Mouse (Mus musculus): ENCODE measurements around the gene Apc2. TPM values are rescaled to one million over a fixed set of nuclear protein-coding genes. Genes with fewer than 3 reads are reported as not detected.

Gene Apc2
- polyA plus RNA-seq, 1 experiment from 2014 or later = 4.5 TPM

DNA sequence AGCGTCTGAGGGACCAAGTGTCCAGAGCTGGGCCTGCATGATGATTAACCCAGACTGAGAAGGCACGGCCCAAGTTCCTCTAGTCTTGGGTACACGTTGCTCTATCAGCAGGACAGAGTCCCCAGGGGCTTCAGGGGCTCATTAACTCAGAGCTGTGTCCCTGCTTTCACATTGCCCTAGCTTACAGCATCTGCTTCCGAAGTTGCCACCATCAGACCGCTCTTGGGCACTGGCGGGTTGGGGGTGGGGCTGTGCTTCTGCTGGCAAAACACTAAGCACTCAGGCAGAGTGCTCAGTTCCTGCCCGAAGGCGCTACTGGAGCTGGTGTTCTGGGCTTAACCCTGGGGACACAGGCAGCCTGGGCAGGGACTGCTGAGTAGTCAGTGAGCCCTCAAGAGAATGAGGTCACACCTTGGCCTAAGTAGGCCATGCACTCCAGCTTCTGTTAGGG lies 13.8 kb upstream of the Apc2 start:
- Histone ChIP-seq H3K4me3 (ENCODE audit: low read depth, low read length) (no peak overlapping the region), H3K36me3 (ENCODE audit: control insufficient read depth, insufficient read depth, low read length) (peaks cover 53% of the 10 kb centered on the region), H3K4me1 (ENCODE audit: control insufficient read depth, insufficient read depth, low read length) (no peaks in the 10 kb centered on the region), H3K27me3 (ENCODE audit: control insufficient read depth, insufficient read depth, low read length) (no peaks in the 10 kb centered on the region), H3K27ac (replicated peaks; ENCODE audit: low read depth, low read length) (no peak overlapping the region), H3K9ac (ENCODE audit: low read length) (no peak overlapping the region), H3K9me3 (ENCODE audit: control insufficient read depth, low read length) (no peaks in the 10 kb centered on the region), H3K4me2 (ENCODE audit: low read depth, severe bottlenecking) (no peak overlapping the region)
- ATAC-seq (ENCODE audit: insufficient number of reproducible peaks, low FRiP score, low TSS enrichment, low read depth) (no peak), DNase-seq (ENCODE audit: low spot score) (no peak)
- WGBS = 82% methylated on average over 8 of the region's 8 CpGs

DNA sequence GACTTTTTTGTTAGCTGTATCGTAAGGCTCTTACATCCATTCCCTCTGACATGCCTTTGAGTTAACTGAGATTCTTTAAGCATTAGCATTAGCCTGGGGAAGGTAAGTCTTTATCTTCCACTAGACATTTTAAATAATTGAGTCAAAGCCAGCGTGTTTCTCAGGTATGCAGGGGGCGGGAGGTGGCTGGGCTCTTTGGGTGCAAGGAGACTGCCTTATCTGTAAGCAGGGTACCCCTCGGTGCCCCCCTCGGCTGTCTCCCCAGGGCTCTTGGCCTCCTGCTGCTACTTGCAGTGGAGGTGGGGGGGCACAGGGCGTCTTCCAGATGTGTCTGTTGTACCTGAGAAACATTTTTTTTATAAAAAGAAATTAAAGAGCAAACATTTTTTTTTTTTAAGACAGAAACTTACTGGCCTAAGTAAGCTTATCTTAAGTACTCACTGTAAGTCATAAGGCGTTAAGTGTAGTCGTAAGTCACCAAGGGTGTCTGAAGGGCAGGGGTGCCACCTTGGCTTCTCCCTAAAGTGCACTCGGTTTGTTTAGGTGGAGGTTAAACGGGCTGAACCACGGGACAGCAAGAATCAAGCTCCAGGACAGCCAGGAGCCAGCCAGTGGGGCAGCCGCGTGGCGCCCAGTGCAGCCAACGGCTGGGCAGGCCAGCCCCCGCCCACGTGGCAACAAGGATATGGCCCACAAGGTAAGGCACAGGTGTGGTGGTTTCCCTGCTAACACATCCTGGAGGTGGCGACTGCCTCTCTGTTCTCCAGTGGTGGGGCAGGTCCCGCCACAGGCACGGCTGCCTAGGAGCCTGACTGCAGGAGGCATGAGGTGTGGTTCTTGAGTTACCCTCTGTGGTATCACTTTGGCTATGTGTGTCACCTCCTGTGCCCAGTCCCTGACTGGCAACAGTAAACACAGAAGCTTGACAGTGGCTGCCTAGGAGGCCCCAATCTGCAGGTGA lies 13.0 kb upstream of the Apc2 start:
- peaks cover 49% of the 10 kb centered on the region for H3K36me3 ChIP-seq (ENCODE audit: control insufficient read depth, insufficient read depth, low read length)
- ATAC-seq (ENCODE audit: insufficient number of reproducible peaks, low FRiP score, low TSS enrichment, low read depth) (no peak), DNase-seq (ENCODE audit: low spot score) (no peak)
- no peaks in the 10 kb centered on the region for H3K27me3 ChIP-seq (ENCODE audit: control insufficient read depth, insufficient read depth, low read length)
- no peaks in the 10 kb centered on the region for H3K4me1 ChIP-seq (ENCODE audit: control insufficient read depth, insufficient read depth, low read length)
- 92% methylated on average over 20 of the region's 20 CpGs for WGBS
- H3K27ac ChIP-seq (replicated peaks; ENCODE audit: low read depth, low read length) = no peak overlapping the region
- H3K4me2 ChIP-seq (ENCODE audit: low read depth, severe bottlenecking) = no peak overlapping the region
- H3K4me3 ChIP-seq (ENCODE audit: low read depth, low read length) = no peak overlapping the region
- no peaks in the 10 kb centered on the region for H3K9me3 ChIP-seq (ENCODE audit: control insufficient read depth, low read length)
- H3K9ac ChIP-seq (ENCODE audit: low read length) = no peak overlapping the region

DNA sequence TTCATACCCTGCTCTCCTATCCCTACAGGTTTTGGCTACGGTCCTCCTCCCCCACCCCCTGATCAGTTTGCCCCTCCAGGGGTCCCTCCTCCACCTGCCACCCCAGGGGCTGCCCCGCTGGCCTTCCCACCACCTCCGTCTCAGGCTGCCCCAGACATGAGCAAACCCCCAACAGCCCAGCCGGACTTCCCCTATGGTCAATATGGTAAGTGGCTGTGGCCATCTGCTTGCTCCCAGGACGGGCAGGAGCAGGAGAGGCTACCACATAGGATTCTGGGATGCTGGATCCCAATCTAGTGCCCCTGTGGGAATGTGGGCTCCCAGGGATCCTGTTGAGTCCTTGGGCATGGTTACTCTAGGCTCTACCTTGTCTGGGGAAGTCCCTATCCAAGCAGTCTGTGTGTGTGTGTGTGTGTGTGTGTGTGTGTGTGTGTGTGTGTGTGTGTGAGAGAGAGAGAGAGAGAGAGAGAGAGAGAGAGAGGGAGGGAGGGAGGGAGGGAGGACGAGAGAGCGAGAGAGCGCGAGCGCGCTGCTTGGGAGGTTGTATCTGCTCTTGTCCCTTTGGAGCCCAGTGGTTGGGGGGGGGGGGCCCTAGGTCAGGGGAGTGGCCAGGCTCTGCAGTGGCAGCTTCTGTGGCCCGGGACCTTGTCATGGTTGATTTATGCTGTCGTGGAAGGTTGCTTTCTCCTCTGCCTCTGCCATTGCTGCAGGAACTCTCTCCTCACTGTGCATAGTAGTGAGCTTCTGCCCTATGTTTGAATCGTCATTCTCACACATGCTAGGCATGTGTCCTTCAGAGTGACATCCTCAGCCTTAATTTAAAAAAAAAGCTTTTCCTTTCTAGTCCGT lies 10.3 kb upstream of the Apc2 start:
- Histone ChIP-seq H3K27ac (replicated peaks; ENCODE audit: low read depth, low read length) (no peak overlapping the region), H3K36me3 (ENCODE audit: control insufficient read depth, insufficient read depth, low read length) (peaks cover 31% of the 10 kb centered on the region), H3K9ac (ENCODE audit: low read length) (no peak overlapping the region), H3K27me3 (ENCODE audit: control insufficient read depth, insufficient read depth, low read length) (no peaks in the 10 kb centered on the region), H3K4me2 (ENCODE audit: low read depth, severe bottlenecking) (no peak overlapping the region), H3K4me3 (ENCODE audit: low read depth, low read length) (no peak overlapping the region), H3K9me3 (ENCODE audit: control insufficient read depth, low read length) (no peaks in the 10 kb centered on the region), H3K4me1 (ENCODE audit: control insufficient read depth, insufficient read depth, low read length) (no peaks in the 10 kb centered on the region)
- 83% methylated on average over 13 of the region's 15 CpGs for WGBS
- DNase-seq (ENCODE audit: low spot score) (no peak), ATAC-seq (ENCODE audit: insufficient number of reproducible peaks, low FRiP score, low TSS enrichment, low read depth) (no peak)

DNA sequence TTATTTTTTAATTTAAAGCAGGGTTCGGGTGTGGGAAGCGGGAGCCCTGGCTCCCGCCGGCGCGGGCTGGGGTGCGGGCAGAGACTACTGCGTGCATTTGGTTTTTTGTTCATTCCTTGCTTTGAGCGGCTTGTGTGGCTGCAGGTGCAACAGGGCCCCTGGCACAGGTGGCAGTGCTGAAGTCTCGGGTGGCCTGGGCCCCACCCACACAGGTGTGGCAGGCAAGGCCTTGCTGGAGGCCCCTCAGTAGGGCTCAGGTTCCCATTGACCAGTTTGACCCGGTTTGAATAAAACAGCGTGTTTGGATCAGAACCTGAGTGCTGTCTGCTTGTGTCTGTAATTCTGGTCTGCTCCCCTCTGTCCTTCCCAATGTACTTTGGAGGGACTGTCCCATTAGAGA lies 7.7 kb upstream of the Apc2 start:
- H3K27me3 ChIP-seq (ENCODE audit: control insufficient read depth, insufficient read depth, low read length) = no peaks in the 10 kb centered on the region
- peaks cover 23% of the 10 kb centered on the region for H3K36me3 ChIP-seq (ENCODE audit: control insufficient read depth, insufficient read depth, low read length)
- DNase-seq (ENCODE audit: low spot score) = no peak
- H3K27ac ChIP-seq (replicated peaks; ENCODE audit: low read depth, low read length) = no peak overlapping the region
- no peak for ATAC-seq (ENCODE audit: insufficient number of reproducible peaks, low FRiP score, low TSS enrichment, low read depth)
- peaks cover 6% of the 10 kb centered on the region for H3K4me1 ChIP-seq (ENCODE audit: control insufficient read depth, insufficient read depth, low read length)
- H3K9ac ChIP-seq (ENCODE audit: low read length) = no peak overlapping the region
- H3K4me3 ChIP-seq (ENCODE audit: low read depth, low read length) = no peak overlapping the region
- H3K4me2 ChIP-seq (ENCODE audit: low read depth, severe bottlenecking) = no peak overlapping the region
- WGBS = 96% methylated on average over 12 of the region's 12 CpGs
- no peaks in the 10 kb centered on the region for H3K9me3 ChIP-seq (ENCODE audit: control insufficient read depth, low read length)

DNA sequence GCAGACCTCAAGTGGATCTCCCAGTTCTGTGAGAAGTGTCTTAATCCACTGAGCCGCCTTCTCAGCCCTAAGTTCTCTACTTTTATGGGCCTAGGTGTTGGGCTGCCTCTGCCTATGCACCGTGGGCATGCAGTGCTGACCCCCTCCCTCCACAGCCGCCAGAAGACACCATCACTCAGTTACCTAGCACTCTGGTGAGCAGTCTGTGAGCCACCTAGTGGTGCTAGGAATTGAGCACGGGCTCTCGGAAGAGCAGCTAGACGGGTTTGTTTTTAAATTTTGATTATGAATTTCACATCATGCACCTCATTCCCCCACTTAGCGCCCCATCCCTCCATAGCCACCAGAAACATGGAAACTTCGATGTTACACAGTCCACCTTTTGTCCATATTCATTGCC lies 7.1 kb upstream of the Apc2 start:
- WGBS = 70% methylated on average over 8 of the region's 8 CpGs
- Histone ChIP-seq H3K4me2 (ENCODE audit: low read depth, severe bottlenecking) (no peak overlapping the region), H3K4me3 (ENCODE audit: low read depth, low read length) (no peak overlapping the region), H3K27ac (replicated peaks; ENCODE audit: low read depth, low read length) (no peak overlapping the region), H3K4me1 (ENCODE audit: control insufficient read depth, insufficient read depth, low read length) (peaks cover 11% of the 10 kb centered on the region), H3K27me3 (ENCODE audit: control insufficient read depth, insufficient read depth, low read length) (no peaks in the 10 kb centered on the region), H3K36me3 (ENCODE audit: control insufficient read depth, insufficient read depth, low read length) (peaks cover 23% of the 10 kb centered on the region), H3K9ac (ENCODE audit: low read length) (no peak overlapping the region; the same call in 1 of the 2 replicates), H3K9me3 (ENCODE audit: control insufficient read depth, low read length) (no peaks in the 10 kb centered on the region)
- no peak for DNase-seq (ENCODE audit: low spot score)
- no peak for ATAC-seq (ENCODE audit: insufficient number of reproducible peaks, low FRiP score, low TSS enrichment, low read depth)

DNA sequence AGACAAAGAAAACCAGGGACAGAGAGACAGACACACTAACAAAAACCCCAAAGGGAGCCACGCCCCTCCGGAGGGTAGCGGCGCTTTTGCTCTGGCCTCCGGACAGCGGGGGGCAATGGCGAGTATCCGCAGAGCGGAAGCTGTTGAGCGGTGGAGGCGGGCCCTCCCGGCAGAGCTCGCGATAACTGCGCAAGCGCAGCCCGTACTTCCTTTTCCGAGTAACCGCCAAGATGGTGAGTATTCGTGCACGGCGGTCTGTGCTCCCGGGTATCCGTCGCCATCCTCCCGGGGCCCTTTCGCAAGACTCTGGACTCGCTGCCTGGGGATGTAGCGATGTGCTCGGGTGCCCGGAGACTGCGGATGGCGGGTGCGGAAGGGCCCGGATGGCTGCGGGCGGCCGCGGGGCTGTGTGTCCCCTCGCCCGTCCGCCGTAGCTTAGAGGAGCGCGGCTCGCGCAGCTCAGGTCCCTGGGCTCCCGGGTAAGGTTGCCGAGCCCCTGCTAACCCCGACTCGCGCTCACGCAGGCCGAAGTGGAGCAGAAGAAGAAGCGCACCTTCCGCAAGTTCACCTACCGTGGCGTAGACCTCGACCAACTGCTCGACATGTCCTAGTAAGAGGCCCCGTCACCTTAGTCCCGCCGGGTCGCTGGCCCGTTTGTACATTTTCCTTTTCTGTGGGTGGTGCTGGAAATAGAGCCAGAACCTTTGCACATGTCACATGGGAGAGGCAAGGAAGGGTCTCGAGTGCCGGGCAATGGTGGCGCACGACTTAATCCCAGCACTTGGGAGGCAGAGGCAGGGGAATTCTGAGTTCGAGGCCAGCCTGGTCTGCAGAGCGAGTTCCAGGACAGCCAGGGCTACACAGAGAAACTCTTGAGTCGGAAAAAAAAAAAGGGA lies 3.3 kb upstream of the Apc2 start, which contains the start of gene Rps15:
Gene Rps15 (plus strand): TSS at position 203 of the 896 bp plus-strand sequence.
- ATAC-seq (ENCODE audit: insufficient number of reproducible peaks, low FRiP score, low TSS enrichment, low read depth) (peak; percentile 73), DNase-seq (ENCODE audit: low spot score) (peak; percentile 96)
- Histone ChIP-seq H3K4me1 (ENCODE audit: control insufficient read depth, insufficient read depth, low read length) (peaks cover 29% of the 10 kb centered on the region), H3K9ac (ENCODE audit: low read length) (peak within 1 kb of the TSS; percentile 99), H3K4me2 (ENCODE audit: low read depth, severe bottlenecking) (peak within 1 kb of the TSS; percentile 99), H3K27ac (replicated peaks; ENCODE audit: low read depth, low read length) (peak within 1 kb of the TSS; percentile 94), H3K9me3 (ENCODE audit: control insufficient read depth, low read length) (no peaks in the 10 kb centered on the region), H3K27me3 (ENCODE audit: control insufficient read depth, insufficient read depth, low read length) (no peaks in the 10 kb centered on the region; the same call in 1 of the 2 replicates), H3K36me3 (ENCODE audit: control insufficient read depth, insufficient read depth, low read length) (peaks cover 16% of the 10 kb centered on the region; the same call in 1 of the 2 replicates), H3K4me3 (ENCODE audit: low read depth, low read length) (peak within 1 kb of the TSS; percentile 98)
- under 1% methylated on average over 69 of the region's 72 CpGs for WGBS

DNA sequence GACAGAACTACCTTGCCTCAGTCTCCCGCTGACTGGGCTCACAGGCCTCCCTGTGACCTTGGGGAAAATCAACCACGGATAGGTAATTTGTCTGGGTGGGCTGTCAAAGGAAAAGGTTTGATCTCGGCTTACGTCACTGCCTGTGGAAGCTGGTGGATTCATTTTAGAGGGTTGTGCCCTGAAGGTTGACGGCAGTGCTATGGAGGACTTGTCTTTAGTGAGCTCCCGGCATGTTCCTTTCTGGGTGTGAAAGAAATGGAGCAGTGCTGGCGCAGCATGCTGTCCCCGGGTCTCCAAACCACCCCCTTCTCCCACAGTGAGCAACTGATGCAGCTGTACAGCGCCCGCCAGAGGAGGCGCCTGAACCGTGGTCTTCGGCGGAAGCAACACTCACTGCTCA lies 2.5 kb upstream of the Apc2 start:
- Histone ChIP-seq H3K27ac (replicated peaks; ENCODE audit: low read depth, low read length) (peak overlapping the region; percentile 94), H3K36me3 (ENCODE audit: control insufficient read depth, insufficient read depth, low read length) (peaks cover 16% of the 10 kb centered on the region; the same call in 1 of the 2 replicates), H3K9me3 (ENCODE audit: control insufficient read depth, low read length) (no peaks in the 10 kb centered on the region), H3K9ac (ENCODE audit: low read length) (peak overlapping the region; percentile 99), H3K4me3 (ENCODE audit: low read depth, low read length) (peak overlapping the region; percentile 98), H3K27me3 (ENCODE audit: control insufficient read depth, insufficient read depth, low read length) (peaks cover 6% of the 10 kb centered on the region), H3K4me2 (ENCODE audit: low read depth, severe bottlenecking) (peak overlapping the region; percentile 99), H3K4me1 (ENCODE audit: control insufficient read depth, insufficient read depth, low read length) (peaks cover 29% of the 10 kb centered on the region)
- DNase-seq (ENCODE audit: low spot score) (no peak), ATAC-seq (ENCODE audit: insufficient number of reproducible peaks, low FRiP score, low TSS enrichment, low read depth) (no peak)
- WGBS = 29% methylated on average over 14 of the region's 14 CpGs

Data from limb, embryonic 11.5 days (tissue).